Mouse (Mus musculus) midbrain, postnatal 0 days (tissue): ENCODE measurements around the gene Foxp1. TPM values are rescaled to one million over a fixed set of nuclear protein-coding genes. Genes with fewer than 3 reads are reported as not detected.

ENCODE experiments used
- ATAC-seq: fragments of 200-750 bp; cut with Nextera tagmentation; 2 replicates; pipeline ENCODE4 v1.8.0; 2017; ENCODE audit warnings: moderate number of reproducible peaks, mild to moderate bottlenecking, moderate TSS enrichment, moderate library complexity; ENCODE audit not compliant: low FRiP score
- DNase-seq: peaks from one replicate; pipeline ENCODE4 v3.0.0-alpha.2; 2015; ENCODE audit warnings: low spot score
- H3K27ac ChIP-seq: fragments of 300-500 bp; sonication (generic); 2 replicates; pipeline ENCODE4 v1.5.1; 2014; ENCODE audit warnings: low read depth, mild to moderate bottlenecking, low read length, mixed read lengths
- H3K27me3 ChIP-seq: fragments of 300-500 bp; sonication (generic); 2 replicates; pipeline ENCODE4 v1.6.1; 2014; ENCODE audit warnings: low read length, control low read depth, mixed read lengths; ENCODE audit not compliant: insufficient read depth
- H3K36me3 ChIP-seq: fragments of 300-500 bp; sonication (generic); 2 replicates; pipeline ENCODE4 v1.6.1; 2014; ENCODE audit warnings: low read length, control low read depth, mixed read lengths; ENCODE audit not compliant: insufficient read depth
- H3K4me1 ChIP-seq: fragments of 300-500 bp; sonication (generic); 2 replicates; pipeline ENCODE4 v1.6.1; 2014; ENCODE audit warnings: mild to moderate bottlenecking, control low read depth, antibody characterized with exemption, low read length, mixed read lengths; ENCODE audit not compliant: insufficient read depth
- H3K4me2 ChIP-seq: fragments of 300-500 bp; sonication (generic); 2 replicates; pipeline ENCODE4 v1.6.1; 2014; ENCODE audit warnings: low read depth, mild to moderate bottlenecking, low read length, mixed read lengths; ENCODE audit not compliant: poor library complexity, severe bottlenecking
- H3K4me3 ChIP-seq: fragments of 300-500 bp; sonication (generic); 2 replicates; pipeline ENCODE4 v1.5.1; 2014; ENCODE audit warnings: low read depth, mild to moderate bottlenecking, low read length, moderate library complexity
- H3K9ac ChIP-seq: fragments of 300-500 bp; sonication (generic); replicated peaks from 2 replicates; pipeline ENCODE4 v1.6.1; 2014; ENCODE audit warnings: mild to moderate bottlenecking, low read length, moderate library complexity, mixed read lengths; ENCODE audit not compliant: poor library complexity, severe bottlenecking
- H3K9me3 ChIP-seq: fragments of 300-500 bp; sonication (generic); 2 replicates; pipeline ENCODE4 v1.6.1; 2016; ENCODE audit warnings: low read length, control low read depth
- CTCF ChIP-seq: IDR thresholded peaks from 2 replicates; pipeline ENCODE4 v1.5.1; 2016; ENCODE audit warnings: antibody characterized with exemption, mild to moderate bottlenecking
- whole genome bisulfite sequencing: fragments of 180-500 bp; shearing (Covaris S2); extraction: QIAGEN DNeasy Blood & Tissue Kit; methylation state at CpG from one replicate; pipeline ENCODE4 v1.1.7; 2014; 5-methylcytosine and 5-hydroxymethylcytosine counted together
- polyA plus RNA-seq: library from polyadenylated mRNA; unstranded; fragments of >200 nt; fragmentation: Nextera tagmentation; extraction: Ambion mirVana; gene quantifications from 2 replicates; pipeline ENCODE4 v1.2.1, GENCODE M21; 2015
- total RNA-seq: library from RNA; depleted of rRNA; stranded (reverse); fragments of >200 nt; gene quantifications from 2 replicates; pipeline ENCODE4 v1.2.3, GENCODE M21; 2014

Foxp1 gene
- total and polyA plus RNA-seq, 2 experiments from 2014 or later = 71.1 to 74.3 TPM

GRCm38 (mm10) chr6:99369931-99370330 lies 152.6 kb downstream of the Foxp1 start:
- TF ChIP-seq CTCF = no peak
- Histone ChIP-seq H3K4me3 (no peak overlapping the region), H3K27me3 (no peaks in the 10 kb centered on the region), H3K9ac (no peak overlapping the region), H3K4me2 (no peak overlapping the region), H3K36me3 (no peaks in the 10 kb centered on the region), H3K9me3 (no peaks in the 10 kb centered on the region), H3K27ac (no peak overlapping the region), H3K4me1 (no peaks in the 10 kb centered on the region)
- WGBS = 90% methylated on average over 2 of the region's 2 CpGs
- ATAC-seq (no peak), DNase-seq (no peak)

GRCm38 (mm10) chr6:99369156-99369555 lies 153.4 kb downstream of the Foxp1 start:
- no peak overlapping the region for H3K4me2 ChIP-seq
- WGBS = 96% methylated on average over 3 of the region's 3 CpGs
- no peak for ATAC-seq
- DNase-seq = no peak
- H3K9ac ChIP-seq = no peak overlapping the region
- no peaks in the 10 kb centered on the region for H3K4me1 ChIP-seq
- H3K4me3 ChIP-seq = no peak overlapping the region
- H3K27ac ChIP-seq = no peak overlapping the region
- no peak for TF ChIP-seq CTCF
- H3K9me3 ChIP-seq = no peaks in the 10 kb centered on the region
- H3K27me3 ChIP-seq = no peaks in the 10 kb centered on the region
- H3K36me3 ChIP-seq = no peaks in the 10 kb centered on the region

DNA sequence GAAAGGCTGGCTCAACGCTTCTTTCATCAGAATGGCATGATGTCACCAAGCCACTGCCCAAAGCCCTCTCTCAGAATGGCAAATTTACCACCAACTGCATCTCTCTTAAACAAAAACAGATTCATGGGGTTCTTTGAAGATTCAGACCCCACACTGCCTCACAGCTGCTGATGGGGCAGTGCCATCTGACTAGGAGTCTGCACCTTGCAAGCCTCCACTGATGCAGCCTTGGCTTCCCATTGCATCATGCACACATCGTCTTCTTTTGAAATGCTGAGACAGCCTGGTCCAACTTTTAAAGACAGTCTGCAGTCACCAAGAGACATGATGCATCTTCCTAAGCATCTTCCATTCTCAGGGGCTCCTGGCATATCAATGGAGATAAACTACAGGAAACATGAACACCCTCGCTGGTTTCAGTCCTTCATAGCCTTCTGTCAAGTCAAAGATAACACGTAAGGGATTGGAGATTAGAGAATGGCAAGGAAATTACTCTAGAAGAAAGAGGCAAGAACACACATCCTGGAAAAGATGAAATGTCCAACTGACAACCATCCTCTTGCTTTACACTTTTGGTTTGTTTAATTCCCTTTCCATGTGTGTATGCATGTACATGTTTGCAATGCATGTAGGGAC lies 154.3 kb downstream of the Foxp1 start:
- Histone ChIP-seq H3K9me3 (no peaks in the 10 kb centered on the region), H3K36me3 (no peaks in the 10 kb centered on the region), H3K9ac (no peak overlapping the region), H3K27ac (no peak overlapping the region), H3K4me3 (no peak overlapping the region), H3K4me1 (no peaks in the 10 kb centered on the region), H3K27me3 (no peaks in the 10 kb centered on the region), H3K4me2 (no peak overlapping the region)
- WGBS = 93% methylated on average over 4 of the region's 4 CpGs
- DNase-seq (no peak), ATAC-seq (no peak)
- no peak for TF ChIP-seq CTCF

GRCm38 (mm10) chr6:99364545-99364944 lies 158.0 kb downstream of the Foxp1 start:
- H3K9me3 ChIP-seq = no peaks in the 10 kb centered on the region
- no peak overlapping the region for H3K4me3 ChIP-seq
- no peak overlapping the region for H3K27ac ChIP-seq
- ATAC-seq (no peak), DNase-seq (no peak)
- TF ChIP-seq CTCF = no peak
- H3K4me1 ChIP-seq = no peaks in the 10 kb centered on the region
- H3K4me2 ChIP-seq = no peak overlapping the region
- H3K27me3 ChIP-seq = no peaks in the 10 kb centered on the region
- no peak overlapping the region for H3K9ac ChIP-seq
- H3K36me3 ChIP-seq = no peaks in the 10 kb centered on the region
- 69% methylated on average over 6 of the region's 6 CpGs for WGBS

DNA sequence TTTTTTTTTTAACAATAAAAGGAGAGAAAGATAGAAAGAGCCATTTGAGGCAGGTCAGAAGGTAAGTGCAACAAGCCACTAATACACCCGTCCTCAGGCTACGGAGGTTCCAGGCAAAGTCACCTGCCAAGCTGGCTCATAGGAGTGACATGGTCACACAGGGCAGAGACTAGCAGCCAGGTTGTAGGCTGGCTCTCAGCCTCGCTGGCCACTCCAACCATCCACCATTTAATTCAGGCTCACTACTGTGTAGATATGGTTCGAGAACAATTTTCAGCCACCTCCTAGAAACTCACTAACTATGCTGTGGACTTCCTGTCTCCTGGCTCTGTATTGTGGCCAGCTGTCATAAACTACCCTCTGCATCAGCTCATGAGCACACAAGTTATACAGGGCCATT lies 161.9 kb downstream of the Foxp1 start:
- ATAC-seq (no peak), DNase-seq (no peak)
- Histone ChIP-seq H3K9me3 (no peaks in the 10 kb centered on the region), H3K27me3 (no peaks in the 10 kb centered on the region), H3K27ac (no peak overlapping the region), H3K9ac (no peak overlapping the region), H3K4me3 (no peak overlapping the region), H3K4me1 (no peaks in the 10 kb centered on the region), H3K4me2 (no peak overlapping the region), H3K36me3 (no peaks in the 10 kb centered on the region)
- no peak for TF ChIP-seq CTCF
- 91% methylated on average over 4 of the region's 4 CpGs for WGBS

- Histone ChIP-seq H3K4me1 (no peaks in the 10 kb centered on the region), H3K4me3 (no peak overlapping the region)
- no peak for DNase-seq
Measured at GRCm38 (mm10) chr6:99359765-99360499, 162.6 kb downstream of the Foxp1 start.

More at GRCm38 (mm10) chr6:99359765-99360499, 162.6 kb downstream of the Foxp1 start:
- Histone ChIP-seq H3K36me3 (no peaks in the 10 kb centered on the region), H3K27me3 (no peaks in the 10 kb centered on the region), H3K4me2 (no peak overlapping the region), H3K9ac (no peak overlapping the region), H3K27ac (no peak overlapping the region), H3K9me3 (no peaks in the 10 kb centered on the region)
- TF ChIP-seq CTCF = no peak
- 79% methylated on average over 6 of the region's 6 CpGs for WGBS
- no peak for ATAC-seq
